22 mouse cellular contexts compared by ENCODE assay signal in the genomic region with DNA sequence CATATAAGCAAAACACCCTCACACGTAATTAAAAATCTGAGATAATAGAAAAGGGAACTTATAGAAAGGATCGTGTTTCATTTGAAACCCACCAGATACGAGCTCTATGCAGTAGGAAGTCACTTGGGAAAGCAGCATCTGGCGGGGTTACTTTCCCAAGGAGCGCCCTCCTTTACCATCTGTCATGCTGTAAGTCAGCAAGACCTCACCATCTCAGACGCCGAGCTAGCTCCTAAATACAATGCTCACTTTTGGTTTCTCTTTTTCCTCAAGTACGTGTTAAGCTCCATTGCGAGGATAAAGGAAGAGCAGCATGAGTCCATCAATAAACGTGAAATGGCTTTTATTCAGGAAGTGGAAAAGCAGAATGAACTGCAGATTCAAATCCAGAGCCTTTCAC. TPM values are rescaled to one million over a fixed set of nuclear protein-coding genes. Genes with fewer than 3 reads are reported as not detected.
"Had no signal": no experiment of that assay in that cellular context is flagged by ENCODE, and none has a peak within 500 bp of the region (broad histone marks: within the 10 kb centered on the region; RNA-seq: fewer than 3 reads in every experiment).

No protein-coding gene starts in this region.

- DNase-seq: cerebellum, adult 8-10 months; cerebellum, adult 9-10 months; cerebellum, adult 9-11 months; cerebellum, postnatal 10 days; cerebellum, postnatal 14 days; cerebellum, postnatal 25 days; cerebellum, postnatal 36 days; embryo, embryonic 11 days; forebrain, postnatal 0 days; gastrocnemius, adult 2 months; gastrocnemius, postnatal 10 days; gastrocnemius, postnatal 14 days; gastrocnemius, postnatal 25 days; gastrocnemius, postnatal 36 days; heart, adult 18-20 months; heart, adult 2 months had no signal

- ATAC-seq: forebrain, embryonic 13.5 days; forebrain, embryonic 14.5 days; forebrain, embryonic 15.5 days; forebrain, embryonic 16.5 days; forebrain, postnatal 0 days had no signal

RNA-seq across cellular contexts. Expression of a gene that starts 22.1 kb away (rescaled TPM):
- total RNA-seq: granulocyte monocyte progenitor cell, adult 5-6 weeks had no signal

RNA-seq across cellular contexts. Expression of a gene that starts 48.6 kb away (rescaled TPM):
- total RNA-seq: gastrocnemius, adult 18-20 months; gastrocnemius, postnatal 36 days had no signal
